Mouse (Mus musculus) stomach, embryonic 14.5 days (tissue): ENCODE data around the gene Spag6. TPM values are rescaled to one million over a fixed set of nuclear protein-coding genes. Genes with fewer than 3 reads are reported as not detected.

Experiments
- ATAC-seq: fragments of 200-750 bp; cut with Nextera tagmentation; 2 replicates; pipeline ENCODE4 v1.8.0; 2017; ENCODE audit warnings: low read depth, moderate TSS enrichment; ENCODE audit not compliant: insufficient number of reproducible peaks, insufficient read depth, low FRiP score
- H3K27ac ChIP-seq: fragments of 300-500 bp; sonication (generic); 2 replicates; pipeline ENCODE4 v1.5.1; 2014; ENCODE audit warnings: mild to moderate bottlenecking, low read length, moderate library complexity, mixed read lengths
- H3K27me3 ChIP-seq: fragments of 300-500 bp; sonication (generic); 2 replicates; pipeline ENCODE4 v1.6.1; 2014; ENCODE audit warnings: low read length, control low read depth, mixed read lengths; ENCODE audit not compliant: control insufficient read depth, insufficient read depth
- H3K36me3 ChIP-seq: fragments of 300-500 bp; sonication (generic); 2 replicates; pipeline ENCODE4 v1.6.1; 2014; ENCODE audit warnings: mild to moderate bottlenecking, control low read depth, low read length, moderate library complexity, mixed read lengths; ENCODE audit not compliant: control insufficient read depth, insufficient read depth
- H3K4me1 ChIP-seq: fragments of 300-500 bp; sonication (generic); 2 replicates; pipeline ENCODE4 v1.6.1; 2014; ENCODE audit warnings: low read length, control low read depth, mixed read lengths; ENCODE audit not compliant: control insufficient read depth, insufficient read depth
- H3K4me2 ChIP-seq: fragments of 300-500 bp; sonication (generic); replicated peaks from 2 replicates; pipeline ENCODE4 v1.6.1; 2014; ENCODE audit warnings: low read depth, low read length, control low read depth
- H3K4me3 ChIP-seq: fragments of 300-500 bp; sonication (generic); 2 replicates; pipeline ENCODE4 v1.5.1; 2014; ENCODE audit warnings: low read depth, low read length, control low read depth
- H3K9ac ChIP-seq: fragments of 300-500 bp; sonication (generic); replicated peaks from 2 replicates; pipeline ENCODE4 v1.6.1; 2014; ENCODE audit warnings: low read depth, mild to moderate bottlenecking, control low read depth, low read length, moderate library complexity, mixed read lengths
- H3K9me3 ChIP-seq: fragments of 300-500 bp; sonication (generic); 2 replicates; pipeline ENCODE4 v1.6.1; 2016; ENCODE audit warnings: low read depth, low read length, control low read depth; ENCODE audit not compliant: control insufficient read depth
- WGBS: fragments of 180-500 bp; shearing (Covaris S2); extraction: QIAGEN DNeasy Blood & Tissue Kit; methylation state at CpG from one replicate; pipeline ENCODE4 v1.1.7; 2014; 5-methylcytosine and 5-hydroxymethylcytosine counted together
- polyA plus RNA-seq: library from polyadenylated mRNA; unstranded; fragments of >200 nt; fragmentation: Nextera tagmentation; extraction: Ambion mirVana; gene quantifications from 2 replicates; pipeline ENCODE4 v1.2.1, GENCODE M21; 2014

Spag6 gene
- polyA plus RNA-seq, 1 experiment from 2014 or later = 0.29 TPM

- Histone ChIP-seq H3K4me3 (no peak overlapping the region), H3K27ac (no peak overlapping the region), H3K4me1 (peaks cover 6% of the 10 kb centered on the region; the same call in 1 of the 2 replicates), H3K9ac (no peak overlapping the region), H3K4me2 (no peak overlapping the region; the same call in 1 of the 2 replicates), H3K36me3 (no peaks in the 10 kb centered on the region), H3K9me3 (no peaks in the 10 kb centered on the region), H3K27me3 (no peaks in the 10 kb centered on the region)
- ATAC-seq = no peak
- WGBS = 77% methylated on average over 4 of the region's 4 CpGs
Measured at GRCm38 (mm10) chr2:18674193-18674902, 19.5 kb upstream of the Spag6 start.

GRCm38 (mm10) chr2:18675681-18676456 is 18.0 kb upstream of the Spag6 start:
- peak overlapping the region; percentile 72 for H3K4me2 ChIP-seq
- H3K36me3 ChIP-seq = no peaks in the 10 kb centered on the region
- H3K4me3 ChIP-seq = peak overlapping the region; percentile 84
- H3K4me1 ChIP-seq = peaks cover 16% of the 10 kb centered on the region; the same call in 1 of the 2 replicates
- H3K9ac ChIP-seq = peak overlapping the region; percentile 92
- WGBS = 12% methylated on average over 42 of the region's 42 CpGs
- no peak for ATAC-seq
- H3K27ac ChIP-seq = peak overlapping the region; percentile 92; the same call in 1 of the 2 replicates
- H3K9me3 ChIP-seq = no peaks in the 10 kb centered on the region
- no peaks in the 10 kb centered on the region for H3K27me3 ChIP-seq

- peak; percentile 88 for ATAC-seq
- no peaks in the 10 kb centered on the region for H3K9me3 ChIP-seq
- peak overlapping the region; percentile 92; the same call in 1 of the 2 replicates for H3K27ac ChIP-seq
- WGBS = 0% methylated on average over 35 of the region's 64 CpGs
- peak overlapping the region; percentile 84 for H3K4me3 ChIP-seq
- no peaks in the 10 kb centered on the region for H3K36me3 ChIP-seq
- no peaks in the 10 kb centered on the region for H3K27me3 ChIP-seq
- H3K4me1 ChIP-seq = peaks cover 16% of the 10 kb centered on the region; the same call in 1 of the 2 replicates
- H3K9ac ChIP-seq = peak overlapping the region; percentile 92
- peak overlapping the region; percentile 86 for H3K4me2 ChIP-seq
Measured at GRCm38 (mm10) chr2:18676457-18676935, 17.3 kb upstream of the Spag6 start.

GRCm38 (mm10) chr2:18676936-18677491 is 16.8 kb upstream of the Spag6 start, which contains the start of gene Bmi1:
TSS of gene Bmi1 (plus strand) at chr2:18677018.
- ATAC-seq = peak; percentile 76
- H3K27ac ChIP-seq = peak within 1 kb of the TSS; percentile 92
- peak within 1 kb of the TSS; percentile 92 for H3K9ac ChIP-seq
- H3K4me3 ChIP-seq = peak within 1 kb of the TSS; percentile 84
- H3K36me3 ChIP-seq = no peaks in the 10 kb centered on the region
- no peaks in the 10 kb centered on the region for H3K9me3 ChIP-seq
- H3K4me1 ChIP-seq = peaks cover 16% of the 10 kb centered on the region; the same call in 1 of the 2 replicates
- WGBS = under 1% methylated on average over 58 of the region's 77 CpGs
- H3K27me3 ChIP-seq = no peaks in the 10 kb centered on the region
- H3K4me2 ChIP-seq = peak within 1 kb of the TSS; percentile 86

- H3K4me2 ChIP-seq = peak overlapping the region; percentile 86
- peaks cover 16% of the 10 kb centered on the region; the same call in 1 of the 2 replicates for H3K4me1 ChIP-seq
- peak overlapping the region; percentile 84 for H3K4me3 ChIP-seq
- under 1% methylated on average over 42 of the region's 55 CpGs for WGBS
- H3K27me3 ChIP-seq = no peaks in the 10 kb centered on the region
- no peaks in the 10 kb centered on the region for H3K9me3 ChIP-seq
- H3K9ac ChIP-seq = peak overlapping the region; percentile 92
- 0 out of 2 replicates have a peak, but pooled peaks cover 3% of the 10 kb centered on the region for H3K36me3 ChIP-seq
- H3K27ac ChIP-seq = no peak overlapping the region
- no peak for ATAC-seq
Measured at GRCm38 (mm10) chr2:18677631-18678471, 16.0 kb upstream of the Spag6 start.

- no peaks in the 10 kb centered on the region for H3K27me3 ChIP-seq
- peaks cover 9% of the 10 kb centered on the region; the same call in 1 of the 2 replicates for H3K36me3 ChIP-seq
- H3K4me3 ChIP-seq = no peak overlapping the region
- no peaks in the 10 kb centered on the region for H3K9me3 ChIP-seq
- H3K4me2 ChIP-seq = no peak overlapping the region
- peaks cover 13% of the 10 kb centered on the region; the same call in 1 of the 2 replicates for H3K4me1 ChIP-seq
- H3K9ac ChIP-seq = no peak overlapping the region
- WGBS = 77% methylated on average over 2 of the region's 2 CpGs
- no peak overlapping the region for H3K27ac ChIP-seq
- ATAC-seq = no peak
Measured at GRCm38 (mm10) chr2:18679701-18680100, 14.1 kb upstream of the Spag6 start.

- Histone ChIP-seq H3K9me3 (no peaks in the 10 kb centered on the region), H3K4me1 (peaks cover 13% of the 10 kb centered on the region; the same call in 1 of the 2 replicates), H3K27ac (no peak overlapping the region), H3K27me3 (no peaks in the 10 kb centered on the region), H3K36me3 (peaks cover 9% of the 10 kb centered on the region; the same call in 1 of the 2 replicates), H3K4me2 (peak overlapping the region; percentile 88), H3K4me3 (peak overlapping the region; percentile 34), H3K9ac (no peak overlapping the region)
- no peak for ATAC-seq
- 1% methylated on average over 4 of the region's 4 CpGs for WGBS
Measured at GRCm38 (mm10) chr2:18680501-18680900, 13.3 kb upstream of the Spag6 start.
